Mouse (Mus musculus) thymus, postnatal 14 days (tissue): ENCODE measurements around the gene Flt3l.
"Not testable (repeated sequence)": the region's sequence is repeated elsewhere in the genome, so short reads cannot be mapped to it uniquely, and the experiment has no call there.

Source experiments
- DNase-seq: peaks from one replicate; pipeline ENCODE4 v3.0.0; 2021

The Flt3l gene

GRCm38 (mm10) chr7:45141319-45141718 is 5.1 kb upstream of the Flt3l start:
- peak; percentile 70 for DNase-seq

GRCm38 (mm10) chr7:45139904-45140723 is 3.9 kb upstream of the Flt3l start:
- no peak for DNase-seq

GRCm38 (mm10) chr7:45138403-45138802 is 2.2 kb upstream of the Flt3l start:
- no peak for DNase-seq

GRCm38 (mm10) chr7:45137171-45138006 is 1.2 kb upstream of the Flt3l start:
- peak; percentile 57 for DNase-seq

- no peak for DNase-seq
Observed at GRCm38 (mm10) chr7:45135370-45135769, 862 bp downstream of the Flt3l start.

GRCm38 (mm10) chr7:45134544-45135026 is 1.6 kb downstream of the Flt3l start:
- peak; percentile 65 for DNase-seq

- no peak for DNase-seq
Observed at GRCm38 (mm10) chr7:45133446-45134159, 2.6 kb downstream of the Flt3l start.

GRCm38 (mm10) chr7:45131850-45132249 is 4.4 kb downstream of the Flt3l start:
- no peak for DNase-seq

- no peak for DNase-seq
Observed at GRCm38 (mm10) chr7:45129776-45130512, 6.3 kb downstream of the Flt3l start.

- DNase-seq: no peak
Observed at GRCm38 (mm10) chr7:45129318-45129717, 6.9 kb downstream of the Flt3l start.

- DNase-seq: peak; percentile 98
Observed at GRCm38 (mm10) chr7:45128624-45129246, 7.5 kb downstream of the Flt3l start, which contains the start of gene Rpl13a. TSS of gene Rpl13a (minus strand) at chr7:45128761.

GRCm38 (mm10) chr7:45127700-45128224 is 8.5 kb downstream of the Flt3l start:
- DNase-seq: no peak

- peak; percentile 46 for DNase-seq
Observed at GRCm38 (mm10) chr7:45126844-45127699, 9.2 kb downstream of the Flt3l start.

GRCm38 (mm10) chr7:45126147-45126843 is 9.9 kb downstream of the Flt3l start:
- DNase-seq: no peak

GRCm38 (mm10) chr7:45125649-45126048 is 10.6 kb downstream of the Flt3l start:
- not testable (repeated sequence) for DNase-seq

GRCm38 (mm10) chr7:45125144-45125600 is 11.1 kb downstream of the Flt3l start:
- no peak for DNase-seq

GRCm38 (mm10) chr7:45124224-45125143 is 11.7 kb downstream of the Flt3l start, which contains the start of gene Rps11:
TSS of gene Rps11 (minus strand) at chr7:45124439.
- peak; percentile 99 for DNase-seq

- peak; percentile 64 for DNase-seq
Observed at GRCm38 (mm10) chr7:45123186-45123570, 13.1 kb downstream of the Flt3l start.
